Mouse (Mus musculus): ENCODE data around the gene Adamts5.

Gene Adamts5

DNA sequence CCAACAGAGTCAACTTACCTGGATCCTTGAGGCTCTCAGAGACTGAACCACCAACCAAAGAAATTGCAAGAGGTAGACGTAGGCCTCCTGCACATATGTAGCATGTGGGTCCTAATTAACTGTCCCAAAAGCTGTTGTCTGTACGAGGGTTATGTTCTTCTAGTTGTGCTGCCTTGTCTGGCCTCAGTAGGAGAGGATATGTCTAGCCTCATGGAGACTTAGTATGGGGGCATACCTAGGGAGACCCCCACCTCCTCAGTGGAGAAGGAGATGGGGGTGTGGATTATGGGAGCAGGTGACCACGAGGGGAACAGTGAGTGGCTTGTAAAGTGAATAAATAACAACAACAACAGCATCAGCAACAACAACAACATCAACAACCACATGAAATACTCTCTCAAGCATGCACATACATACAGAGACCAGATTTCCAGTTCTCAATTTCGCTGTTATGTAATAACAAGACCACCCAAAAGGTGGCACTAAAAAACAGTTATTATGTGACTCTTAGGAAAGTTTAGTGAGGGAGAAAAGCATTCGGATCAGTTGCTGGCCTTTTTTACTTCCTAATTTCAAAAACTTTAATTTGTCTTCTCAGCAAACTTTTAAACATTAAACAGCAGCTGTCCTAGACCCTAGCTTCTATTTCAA, 81.7 kb downstream of the Adamts5 start:
- peak; percentile 22 for DNase-seq

DNA sequence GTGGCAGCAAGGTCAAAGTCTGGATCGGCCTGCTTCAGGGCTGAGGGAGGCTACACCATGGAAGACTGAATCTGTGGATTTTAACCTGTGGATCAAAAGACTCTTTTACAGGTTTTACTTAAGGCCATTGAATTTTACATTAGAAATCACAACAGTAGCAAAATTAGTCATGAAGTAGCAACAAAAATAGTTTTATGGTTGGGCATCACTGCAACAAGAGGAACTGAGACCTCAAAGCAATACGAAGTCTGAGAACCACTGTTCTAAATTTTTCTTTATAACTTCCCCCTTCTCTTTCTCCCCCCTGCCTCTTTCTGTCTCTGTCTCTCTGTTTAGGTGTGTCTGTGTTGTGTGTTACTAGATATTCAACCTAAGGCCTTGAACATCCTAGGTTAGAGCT, 87.5 kb downstream of the Adamts5 start:
- DNase-seq: no peak

DNA sequence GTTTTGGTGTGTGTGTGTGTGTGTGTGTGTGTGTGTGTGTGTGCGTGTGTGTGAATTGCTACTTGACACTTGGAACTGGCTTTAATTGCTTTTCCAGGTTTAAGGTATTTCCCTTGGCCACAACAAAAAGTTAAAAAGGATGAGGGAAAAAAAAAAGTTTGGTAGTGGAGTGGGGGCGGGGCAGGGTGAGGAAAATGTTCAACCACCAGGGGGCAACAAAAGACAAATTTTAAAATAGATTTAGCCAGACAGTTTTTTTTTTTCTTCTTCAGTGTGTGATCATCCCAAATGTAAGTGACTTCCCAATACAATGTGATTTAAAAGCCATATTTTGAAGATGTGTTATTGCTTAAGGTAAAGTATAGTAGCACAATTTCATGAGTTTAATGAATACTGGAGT, 94.0 kb downstream of the Adamts5 start:
- DNase-seq: peak; percentile 78

DNA sequence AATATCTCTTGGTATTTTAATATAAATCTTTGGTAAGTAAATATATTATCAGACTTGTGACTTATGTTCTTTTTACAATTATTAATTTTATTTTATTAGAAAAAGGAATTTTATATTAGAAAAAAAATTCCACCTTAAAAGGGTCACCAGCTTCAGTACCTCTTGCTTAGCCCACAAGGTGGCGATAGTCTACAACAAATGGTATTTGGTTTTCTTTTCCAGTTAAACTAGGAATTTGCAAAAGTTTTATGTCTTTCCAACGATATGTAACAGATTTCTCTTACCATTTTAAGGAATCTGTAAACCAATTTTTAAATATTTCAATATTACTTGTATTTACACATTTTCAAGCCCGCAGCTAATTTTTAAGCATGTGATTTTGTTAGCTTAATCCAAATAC, 94.6 kb downstream of the Adamts5 start:
- DNase-seq: peak; percentile 84
